Mouse (Mus musculus): ENCODE data around the gene Cspg4.
"Not testable (repeated sequence)": the region's sequence is repeated elsewhere in the genome, so short reads cannot be mapped to it uniquely, and the experiment has no call there.

The Cspg4 gene

DNA sequence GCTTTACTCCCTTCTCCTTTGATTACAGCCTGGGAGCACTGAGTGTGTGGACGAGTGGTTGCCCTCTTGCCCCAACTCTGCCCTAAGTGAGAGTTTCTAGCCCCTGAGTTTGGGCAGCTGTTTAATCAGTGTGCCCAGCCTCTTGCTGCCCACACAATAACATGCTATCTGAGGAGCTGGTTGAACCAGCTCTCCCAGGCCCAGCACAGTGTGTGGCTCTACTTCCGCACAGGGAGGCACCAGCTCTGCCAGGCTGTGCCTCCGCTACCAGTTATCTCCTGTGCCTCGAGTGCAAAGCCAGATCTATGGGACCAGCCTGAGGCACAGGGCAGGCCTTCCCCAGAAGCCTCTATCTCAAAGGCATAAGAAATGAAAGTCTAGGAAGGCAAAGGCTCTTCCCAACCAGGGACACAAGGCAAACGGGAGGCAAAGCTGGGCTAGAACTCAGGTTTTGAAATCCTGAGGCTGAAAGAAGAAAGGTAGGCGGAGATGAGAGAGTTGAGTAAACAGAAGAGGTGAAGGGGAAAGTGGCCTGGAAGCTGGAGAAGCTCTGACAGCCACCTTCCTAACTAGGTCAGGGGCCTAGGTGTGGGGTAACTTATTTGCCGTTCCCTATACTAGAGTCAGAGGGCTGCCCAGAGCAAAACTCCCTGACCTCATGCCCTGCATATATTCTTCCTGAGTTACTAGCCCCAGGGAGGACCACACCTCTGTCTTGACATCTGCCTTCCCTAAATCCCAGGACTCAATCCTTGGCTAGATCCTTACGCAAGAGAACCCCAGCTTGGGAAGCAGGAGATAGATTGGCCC is 59.2 kb downstream of the Cspg4 start:
- no peak for ATAC-seq (ENCODE audit: insufficient number of reproducible peaks, low FRiP score, low TSS enrichment)

DNA sequence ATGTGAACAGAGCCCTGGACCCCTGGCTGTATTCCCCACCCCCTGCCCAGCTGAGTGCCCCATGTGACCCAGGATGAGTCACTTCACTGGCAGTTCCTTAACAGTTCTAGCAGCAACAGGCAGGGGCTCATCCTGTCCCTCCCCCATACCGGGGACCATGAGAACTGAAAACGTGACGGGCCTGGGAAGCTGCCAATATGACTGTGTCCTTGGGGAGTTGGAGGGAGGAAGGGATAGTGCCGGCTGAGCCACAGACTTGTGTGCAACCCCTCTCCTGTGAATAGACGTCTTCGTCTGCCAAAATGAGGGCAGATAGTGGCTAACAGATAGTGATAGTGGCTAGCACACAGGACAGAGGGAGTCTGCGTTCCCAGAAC is 59.8 kb downstream of the Cspg4 start:
- no peak for ATAC-seq (ENCODE audit: insufficient number of reproducible peaks, low FRiP score, low TSS enrichment)

DNA sequence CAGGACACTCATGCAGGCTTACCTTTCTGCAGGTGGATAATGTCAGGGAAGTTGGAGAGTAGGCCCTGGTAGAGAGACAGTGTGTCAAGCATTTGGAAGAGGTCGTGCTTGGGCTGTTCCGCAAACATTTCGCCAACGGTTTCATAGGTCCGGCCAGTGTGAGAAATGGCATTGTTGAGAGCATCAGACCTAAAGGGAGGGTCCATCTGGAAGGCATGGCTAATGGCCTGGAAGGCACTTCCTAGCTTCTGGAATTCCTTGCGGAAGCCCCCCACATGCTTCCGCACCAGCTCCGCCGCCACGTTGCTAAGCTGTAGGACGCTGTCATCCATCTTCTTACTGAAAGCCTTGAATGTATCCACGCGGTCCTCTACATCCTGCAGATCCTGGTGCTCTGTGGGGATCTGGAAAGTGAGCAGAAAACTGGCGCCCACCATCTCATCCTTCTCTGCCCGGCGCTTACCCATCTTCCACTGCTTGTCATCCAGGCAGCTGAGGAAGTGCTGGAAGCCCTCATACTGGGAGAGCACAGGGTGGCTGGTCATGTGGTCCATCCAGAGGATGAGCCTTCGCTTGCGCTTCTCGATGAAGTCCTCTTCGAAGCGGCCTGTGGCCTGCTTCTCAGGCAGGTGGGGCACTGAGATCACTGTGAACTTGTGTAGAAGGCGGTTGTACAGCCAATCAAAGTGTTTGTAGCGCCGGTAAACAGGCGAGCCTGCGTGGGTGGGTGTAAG is 60.6 kb downstream of the Cspg4 start:
- ATAC-seq (ENCODE audit: insufficient number of reproducible peaks, low FRiP score, low TSS enrichment) = no peak

DNA sequence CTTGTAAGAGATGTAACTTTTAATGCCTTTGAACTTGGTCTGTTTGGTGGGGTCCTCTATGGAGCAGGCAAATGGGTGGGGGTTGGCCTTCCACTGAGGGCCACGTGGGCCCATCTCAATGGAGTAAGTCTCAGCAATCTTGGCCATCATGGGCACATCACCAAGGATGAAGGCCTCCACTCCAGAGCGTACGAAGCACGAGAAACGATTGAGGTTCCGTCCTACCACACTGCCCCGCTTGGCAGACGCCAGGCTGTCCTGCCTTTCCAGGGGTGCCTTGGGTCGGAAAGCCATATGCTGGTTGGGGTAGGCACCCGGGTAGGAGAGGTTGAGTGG is 61.2 kb downstream of the Cspg4 start:
- no peak for ATAC-seq (ENCODE audit: insufficient number of reproducible peaks, low FRiP score, low TSS enrichment)

DNA sequence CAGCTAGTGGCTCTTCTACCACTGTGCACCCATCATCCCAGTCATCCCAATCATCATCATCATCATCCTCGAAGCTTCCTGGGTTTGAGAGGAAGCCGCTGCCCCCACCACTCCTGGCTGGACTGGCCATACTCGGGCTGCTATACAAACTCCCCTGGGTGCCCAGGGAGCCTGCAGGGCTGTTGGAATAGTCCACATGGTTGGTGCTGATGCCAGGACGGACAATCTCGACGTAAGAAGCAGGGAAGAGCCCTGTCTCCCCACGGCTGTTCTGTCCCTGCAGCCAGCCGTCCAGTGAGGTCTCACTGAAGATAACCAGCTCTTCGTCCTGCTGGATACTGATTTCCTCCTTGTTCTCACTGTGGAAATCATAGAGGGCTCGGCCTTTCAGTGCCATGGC is 61.6 kb downstream of the Cspg4 start:
- no peak for ATAC-seq (ENCODE audit: insufficient number of reproducible peaks, low FRiP score, low TSS enrichment)

DNA sequence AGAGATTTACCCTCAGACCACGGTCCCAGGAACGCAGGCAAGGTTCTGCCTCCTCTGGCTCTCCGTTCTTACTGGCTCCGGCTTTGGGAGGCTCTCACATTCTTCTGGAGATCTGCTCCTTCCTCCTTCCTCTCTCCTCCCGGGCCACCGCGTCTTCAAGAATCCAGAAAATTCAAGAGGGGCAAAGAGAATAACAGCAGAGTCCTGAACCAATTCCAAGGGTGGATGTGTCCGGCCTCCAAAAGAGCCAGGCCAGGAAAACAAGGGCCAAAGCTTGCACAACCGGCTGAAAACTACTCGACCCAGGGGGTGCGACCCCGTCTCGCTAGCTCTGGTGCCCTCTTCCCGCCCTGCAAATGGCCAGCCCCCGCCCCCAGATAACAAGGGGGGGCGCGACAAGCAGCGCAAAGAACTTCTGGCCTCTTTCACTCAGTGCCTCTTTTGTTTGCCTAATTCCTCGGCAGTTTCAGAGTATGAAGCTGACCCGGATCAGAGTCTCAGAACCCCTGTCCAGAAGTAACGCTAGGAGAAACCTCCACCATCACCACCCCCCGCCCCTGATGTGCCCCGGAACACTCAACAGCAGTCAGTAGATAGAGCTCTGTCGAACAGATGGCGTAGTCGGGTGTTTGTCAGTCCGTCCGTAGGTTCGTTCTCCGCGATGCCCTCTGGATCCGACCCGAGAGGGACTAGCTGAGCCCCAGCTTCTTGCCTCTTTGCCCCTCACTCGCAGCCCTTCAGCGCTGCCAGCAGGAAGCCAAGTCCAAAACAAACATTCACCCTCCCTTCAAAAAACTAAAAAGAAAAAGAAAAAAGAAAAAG is 62.6 kb downstream of the Cspg4 start:
- no peak for ATAC-seq (ENCODE audit: insufficient number of reproducible peaks, low FRiP score, low TSS enrichment)

DNA sequence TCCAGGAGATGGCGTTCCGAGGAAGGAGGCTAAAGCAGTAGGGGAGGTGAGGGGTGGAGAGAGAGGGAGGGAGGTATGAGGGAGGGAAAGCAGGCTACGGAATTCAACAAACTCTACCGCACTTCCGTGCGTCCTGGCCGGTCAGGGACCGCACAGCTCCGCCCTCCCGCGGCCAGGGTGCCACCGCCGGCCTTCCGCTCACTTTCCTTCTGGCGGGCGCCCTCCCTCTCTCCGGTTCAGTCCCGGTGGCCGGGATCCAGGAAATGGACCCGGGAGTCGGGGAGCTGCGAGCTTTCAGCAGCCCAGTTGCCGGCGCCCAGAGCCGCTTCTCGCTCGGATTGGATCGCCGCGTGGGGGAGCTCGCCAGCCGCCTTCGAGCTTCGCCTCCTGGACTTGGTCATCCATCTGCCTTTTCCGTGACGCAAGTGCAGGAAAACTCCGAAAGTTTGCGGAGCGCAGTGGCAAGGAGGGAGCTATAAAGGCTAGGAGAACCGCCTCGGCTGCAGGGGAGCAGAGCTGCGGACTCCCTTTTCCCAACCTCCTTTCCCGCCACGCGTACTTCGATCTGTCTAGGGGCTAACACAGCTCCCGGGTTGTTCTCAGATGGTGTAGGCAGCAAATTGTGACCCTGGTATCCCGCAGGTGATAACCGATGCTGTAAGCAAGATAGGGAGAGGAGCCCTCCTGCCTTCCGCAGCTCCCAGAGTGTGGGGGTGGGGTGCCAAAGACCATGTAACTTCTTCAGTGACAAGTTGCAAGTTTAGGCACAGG is 63.4 kb downstream of the Cspg4 start, which contains the start of gene Snx33:
TSS of gene Snx33 (minus strand) at position 331 of the 771 bp plus-strand sequence.
- ATAC-seq (ENCODE audit: insufficient number of reproducible peaks, low FRiP score, low TSS enrichment) = peak; percentile 76

DNA sequence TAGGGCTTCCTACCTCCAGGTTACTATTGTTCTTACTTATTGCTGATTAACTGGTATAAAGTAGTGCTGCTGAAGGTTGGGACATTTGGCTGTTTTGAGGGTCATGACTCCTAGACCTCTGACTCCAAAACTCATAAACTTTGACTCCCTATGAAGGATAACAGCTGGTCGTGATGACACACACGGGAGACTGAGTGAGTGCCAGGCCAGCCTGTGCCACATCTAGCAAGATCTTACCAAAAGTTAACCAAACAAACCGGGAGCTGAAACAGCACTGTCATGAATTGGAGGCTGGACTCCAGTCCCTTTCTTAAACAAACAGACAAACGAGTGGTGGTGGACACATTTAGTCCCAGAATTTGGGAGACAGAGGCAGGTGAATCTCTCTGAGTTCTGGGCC is 64.7 kb downstream of the Cspg4 start:
- no peak for ATAC-seq (ENCODE audit: insufficient number of reproducible peaks, low FRiP score, low TSS enrichment)

DNA sequence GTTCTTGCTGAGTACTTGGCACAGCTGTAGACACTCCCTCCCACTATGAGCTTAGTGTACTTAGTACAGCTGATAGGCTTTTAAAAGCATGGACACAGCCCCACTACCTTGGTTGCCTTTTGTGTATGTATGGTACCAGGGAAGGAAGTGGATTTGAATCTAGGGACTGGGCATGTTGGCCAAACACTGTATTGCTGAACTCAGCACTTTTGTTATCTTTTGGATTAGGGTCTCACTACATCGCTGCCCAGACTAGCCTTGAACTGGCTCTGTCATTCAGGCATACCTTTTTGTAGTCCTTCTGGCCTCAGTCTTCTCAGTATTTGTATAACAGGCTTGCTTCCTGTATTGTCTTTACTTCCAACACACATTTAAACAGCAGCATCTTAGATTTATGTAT is 65.7 kb downstream of the Cspg4 start:
- ATAC-seq (ENCODE audit: insufficient number of reproducible peaks, low FRiP score, low TSS enrichment) = no peak

DNA sequence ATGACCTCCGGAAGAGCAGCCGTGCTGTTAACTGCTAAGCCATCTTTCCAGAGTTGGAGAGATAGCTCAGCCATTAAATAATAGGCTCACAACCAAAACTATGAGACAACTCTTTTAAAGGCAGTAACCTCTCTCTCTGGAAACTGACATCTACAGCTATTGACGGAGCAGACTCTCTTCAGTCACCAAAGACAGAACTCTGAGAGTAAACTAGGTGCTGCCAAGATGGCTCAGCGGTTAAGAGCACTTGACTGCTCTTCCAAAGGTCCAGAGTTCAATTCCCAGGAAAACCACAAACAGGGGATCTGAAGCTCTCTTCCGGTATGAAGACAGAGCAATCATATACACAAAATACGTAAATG is 72.0 kb downstream of the Cspg4 start:
- no peak for ATAC-seq (ENCODE audit: insufficient number of reproducible peaks, low FRiP score, low TSS enrichment)

DNA sequence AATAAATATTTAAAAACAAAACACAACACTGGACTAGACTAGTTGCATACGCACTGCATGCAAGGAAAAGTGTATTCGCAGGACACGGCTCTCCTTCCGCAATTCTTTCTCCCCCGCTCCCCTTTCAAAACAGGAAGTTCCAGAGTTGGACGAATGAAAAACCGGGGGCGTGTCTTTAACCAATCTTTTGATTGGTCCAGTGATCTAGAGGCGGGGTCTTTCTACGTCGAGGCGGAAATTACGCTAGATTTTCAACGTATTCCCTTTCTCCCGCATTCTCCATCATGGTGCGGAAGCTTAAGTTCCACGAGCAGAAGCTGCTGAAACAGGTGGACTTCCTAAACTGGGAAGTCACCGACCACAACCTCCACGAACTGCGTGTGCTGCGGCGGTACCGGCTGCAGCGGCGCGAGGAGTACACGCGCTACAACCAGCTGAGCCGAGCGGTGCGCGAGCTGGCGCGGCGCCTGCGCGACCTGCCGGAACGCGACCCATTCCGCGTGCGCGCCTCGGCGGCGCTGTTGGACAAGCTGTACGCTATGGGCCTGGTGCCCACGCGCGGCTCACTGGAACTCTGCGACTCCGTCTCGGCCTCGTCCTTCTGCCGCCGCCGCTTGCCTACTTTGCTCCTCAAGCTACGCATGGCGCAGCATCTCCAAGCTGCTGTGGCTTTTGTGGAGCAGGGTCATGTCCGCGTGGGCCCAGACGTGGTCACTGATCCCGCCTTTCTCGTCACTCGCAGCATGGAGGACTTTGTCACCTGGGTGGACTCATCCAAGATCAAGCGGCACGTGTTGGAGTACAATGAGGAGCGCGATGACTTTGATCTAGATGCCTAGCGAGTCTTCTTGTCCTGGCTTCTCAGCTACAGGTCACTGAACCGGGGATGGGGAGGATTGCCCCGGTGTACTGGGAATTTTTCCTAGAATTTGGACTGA is 72.7 kb downstream of the Cspg4 start, which contains the start of gene Imp3:
TSS of gene Imp3 (plus strand) at position 253 of the 938 bp plus-strand sequence.
- peak; percentile 93 for ATAC-seq (ENCODE audit: insufficient number of reproducible peaks, low FRiP score, low TSS enrichment)

DNA sequence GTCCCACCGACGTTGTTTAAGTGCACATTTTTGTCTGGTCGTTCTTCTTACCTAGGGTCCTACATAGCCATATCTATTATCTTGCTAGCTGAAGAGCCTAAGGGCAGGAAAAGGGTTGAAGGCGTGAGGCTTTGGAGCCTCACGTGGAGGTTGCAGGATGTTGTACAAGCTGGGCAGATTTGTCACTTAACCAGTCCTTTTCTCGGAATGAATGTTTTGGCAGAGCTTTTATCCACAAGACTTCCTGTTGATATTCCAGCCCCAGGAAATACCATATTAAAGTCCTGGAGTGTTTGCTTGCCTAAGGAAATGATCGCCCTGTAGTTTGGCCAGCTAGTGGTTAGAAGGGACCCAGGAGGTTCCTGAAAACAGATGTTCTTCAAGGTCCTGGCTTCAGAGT is 73.5 kb downstream of the Cspg4 start:
- no peak for ATAC-seq (ENCODE audit: insufficient number of reproducible peaks, low FRiP score, low TSS enrichment)

DNA sequence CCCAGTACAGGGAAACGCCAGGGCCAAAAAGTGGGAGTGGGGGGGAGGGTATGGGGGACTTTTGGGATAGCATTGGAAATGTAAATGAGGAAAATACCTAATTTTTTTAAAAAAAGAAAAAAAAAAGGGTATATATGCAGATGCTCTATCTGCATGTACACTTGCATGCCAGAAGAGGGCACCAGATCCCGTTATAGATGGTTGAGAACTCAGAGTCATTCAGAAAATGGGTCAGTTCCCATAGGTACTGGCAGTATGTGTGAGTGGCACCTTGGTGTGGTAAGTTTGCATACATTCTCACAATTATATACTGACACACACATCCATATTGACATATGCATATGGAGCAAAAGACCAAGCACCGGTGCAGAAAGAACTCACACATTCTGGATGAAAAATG is 82.6 kb downstream of the Cspg4 start:
- not testable (repeated sequence) for ATAC-seq (ENCODE audit: insufficient number of reproducible peaks, low FRiP score, low TSS enrichment)

DNA sequence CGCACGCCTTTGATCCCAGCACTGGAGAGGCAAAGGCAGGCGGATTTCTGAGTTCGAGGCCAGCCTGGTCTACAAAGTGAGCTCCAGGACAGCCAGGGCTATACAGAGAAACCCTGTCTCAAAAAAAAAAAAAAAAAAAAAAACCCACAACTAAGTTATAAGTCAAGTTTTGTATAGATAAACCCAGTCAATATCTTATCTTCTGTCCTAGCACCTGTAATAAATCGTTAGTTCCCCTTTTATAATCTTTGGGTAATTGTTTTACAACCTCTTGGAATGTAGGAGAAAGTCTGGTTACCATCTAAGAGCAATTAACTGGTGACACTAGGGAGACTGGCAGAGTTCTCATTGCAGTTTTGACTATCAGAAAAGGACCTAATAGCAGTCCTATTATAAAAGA is 83.9 kb downstream of the Cspg4 start:
- ATAC-seq (ENCODE audit: insufficient number of reproducible peaks, low FRiP score, low TSS enrichment) = not testable (repeated sequence)
